In genomic region chr1:128535537-128536150, GRCm38 (mm10) we compare ENCODE assay signal across 15 mouse cellular contexts. TPM values are rescaled to one million over a fixed set of nuclear protein-coding genes. Genes with fewer than 3 reads are reported as not detected.
A peak's percentile ranks its signal among the peaks of the same experiment; 100 is the strongest.
DNase-seq lines count a peak whose midpoint lies in the region; ATAC-seq and TF ChIP-seq lines count a peak whose summit lies in the region.
"Had no signal": no experiment of that assay in that cellular context is flagged by ENCODE, and none has a peak within 500 bp of the region (broad histone marks: within the 10 kb centered on the region; RNA-seq: fewer than 3 reads in every experiment).

No protein-coding gene starts in this region.

- no peaks in the 10 kb centered on the region for H3K9me3 ChIP-seq in intestine, postnatal 0 days (ENCODE audit: control insufficient read depth)
- H3K9me3 ChIP-seq: embryonic facial prominence, embryonic 13.5 days; forebrain, embryonic 12.5 days; heart, embryonic 10.5 days; liver, embryonic 12.5 days had no signal

- no peak overlapping the region for H3K4me3 ChIP-seq in intestine, postnatal 0 days (ENCODE audit: low read depth, low read length)
- H3K4me3 ChIP-seq: embryonic facial prominence, embryonic 13.5 days; forebrain, embryonic 12.5 days; heart, embryonic 10.5 days; liver, embryonic 12.5 days had no signal

- no peaks in the 10 kb centered on the region for H3K27me3 ChIP-seq in intestine, postnatal 0 days (replicated peaks; ENCODE audit: control insufficient read depth, insufficient read depth, low read length)
- H3K27me3 ChIP-seq: embryonic facial prominence, embryonic 13.5 days; forebrain, embryonic 12.5 days; liver, embryonic 12.5 days had no signal

- intact Hi-C loops in left cerebral cortex, postnatal 4 days (cut with DNase I): no loop called here

- peak; percentile 64 for ATAC-seq in intestine, postnatal 0 days
- ATAC-seq: liver, embryonic 12.5 days had no signal

- TF ChIP-seq CTCF in intestine, postnatal 0 days (IDR thresholded peaks at IDR 0.05; ENCODE audit: low read depth): no peak

- H3K4me1 ChIP-seq in intestine, postnatal 0 days (replicated peaks; ENCODE audit: control insufficient read depth, insufficient read depth, low read length): 0 out of 2 replicates have a peak, but pooled peaks cover 3% of the 10 kb centered on the region
- H3K4me1 ChIP-seq: liver, embryonic 12.5 days had no signal

- H3K27ac ChIP-seq in intestine, postnatal 0 days (ENCODE audit: low read depth, low read length): no peak overlapping the region
- H3K27ac ChIP-seq: embryonic facial prominence, embryonic 13.5 days; forebrain, embryonic 12.5 days; heart, embryonic 10.5 days; liver, embryonic 12.5 days had no signal

- H3K4me2 ChIP-seq in intestine, postnatal 0 days (replicated peaks; ENCODE audit: low read depth): 0 out of 2 replicates have a peak overlapping the region, but pooled peaks have one; percentile 10
- H3K4me2 ChIP-seq: embryonic facial prominence, embryonic 13.5 days; forebrain, embryonic 12.5 days; liver, embryonic 12.5 days had no signal

- peak; percentile 13 for DNase-seq in left cerebral cortex, postnatal 4 days
- no peak for DNase-seq in left cerebral cortex, adult 8-10 months (ENCODE audit: low spot score in 2 of 2)
- DNase-seq in Muller cell, postnatal 12 days (ENCODE audit: inconsistent ontology term): peak; percentile 18
- DNase-seq in retina, embryonic 14.5 days (ENCODE audit: low spot score): peak; percentile 54
- no peak for DNase-seq in layer of hippocampus, postnatal 36 days
- DNase-seq in right cerebral cortex, postnatal 36 days (ENCODE audit: low spot score in 2 of 2): no peak
- DNase-seq: adrenal gland, adult 8-10 months; heart, postnatal 4 days; spleen, adult 18-20 months; thymus, postnatal 14 days had no signal

- whole genome bisulfite sequencing in intestine, postnatal 0 days: 20% methylated on average over 10 of the region's 10 CpGs

- no peaks in the 10 kb centered on the region for H3K36me3 ChIP-seq in intestine, postnatal 0 days (ENCODE audit: control insufficient read depth, insufficient read depth)
- H3K36me3 ChIP-seq: embryonic facial prominence, embryonic 13.5 days; forebrain, embryonic 12.5 days; heart, embryonic 10.5 days; liver, embryonic 12.5 days had no signal

- H3K9ac ChIP-seq in intestine, postnatal 0 days (ENCODE audit: low read depth, low read length): no peak overlapping the region
- H3K9ac ChIP-seq: embryonic facial prominence, embryonic 13.5 days; forebrain, embryonic 12.5 days; liver, embryonic 12.5 days had no signal

RNA-seq across cellular contexts. Expression of gene Cxcr4, which starts 56.4 kb away (rescaled TPM):
- 10 to 100 TPM; 22.5 to 23.7 TPM for total RNA-seq in left cerebral cortex, postnatal 4 days (2021)
- 1 to 10 TPM; 2.0 to 2.5 (median 2.2) TPM for total RNA-seq in left cerebral cortex, adult 8-10 months (2022)
- polyA plus RNA-seq in intestine, postnatal 0 days (2015; fragmentation: Nextera tagmentation; extraction: Ambion mirVana): 1.3 TPM in 2 replicates
- total RNA-seq in layer of hippocampus, postnatal 36 days (2021): 1 to 10 TPM; 5.9 to 6.1 TPM

Comparison
In these comparisons a context has a peak if more than half of its experiments do, and no peak if none do; other contexts are left out.
1. DNase-seq: peak in left cerebral cortex, postnatal 4 days (single experiment), Muller cell, postnatal 12 days (single experiment) and retina, embryonic 14.5 days (single experiment); none in left cerebral cortex, adult 8-10 months (0 of 2), layer of hippocampus, postnatal 36 days (0 of 2) and right cerebral cortex, postnatal 36 days (0 of 2).